Mouse (Mus musculus): ENCODE data around the gene Ugt3a2. TPM values are rescaled to one million over a fixed set of nuclear protein-coding genes. Genes with fewer than 3 reads are reported as not detected.

The Ugt3a2 gene
- polyA plus RNA-seq, 1 experiment from 2014 or later, result not detected

GRCm38 (mm10) chr15:9376281-9376680 lies 40.9 kb downstream of the Ugt3a2 start:
- H3K27ac ChIP-seq (ENCODE audit: low read depth, low read length), result no peak overlapping the region
- H3K4me2 ChIP-seq (ENCODE audit: low read length), result no peak overlapping the region
- 85% methylated on average over 7 of the region's 7 CpGs for WGBS
- H3K9ac ChIP-seq (ENCODE audit: low read depth, low read length), result no peak overlapping the region
- H3K9me3 ChIP-seq (ENCODE audit: control insufficient read depth, low read length), result no peaks in the 10 kb centered on the region
- no peaks in the 10 kb centered on the region for H3K36me3 ChIP-seq (ENCODE audit: control insufficient read depth, insufficient read depth, low read length)
- no peaks in the 10 kb centered on the region for H3K27me3 ChIP-seq (replicated peaks; ENCODE audit: control insufficient read depth, insufficient read depth, low read length)
- H3K4me3 ChIP-seq (ENCODE audit: low read length), result no peak overlapping the region
- no peaks in the 10 kb centered on the region for H3K4me1 ChIP-seq (ENCODE audit: control insufficient read depth, insufficient read depth, low read depth, low read length)
- ATAC-seq, result no peak

- H3K36me3 ChIP-seq (ENCODE audit: control insufficient read depth, insufficient read depth, low read length), result no peaks in the 10 kb centered on the region
- no peak for ATAC-seq
- no peak overlapping the region for H3K9ac ChIP-seq (ENCODE audit: low read depth, low read length)
- no peaks in the 10 kb centered on the region for H3K27me3 ChIP-seq (replicated peaks; ENCODE audit: control insufficient read depth, insufficient read depth, low read length)
- H3K4me2 ChIP-seq (ENCODE audit: low read length), result no peak overlapping the region
- WGBS, result 92% methylated on average over 3 of the region's 3 CpGs
- no peak overlapping the region for H3K27ac ChIP-seq (ENCODE audit: low read depth, low read length)
- H3K4me1 ChIP-seq (ENCODE audit: control insufficient read depth, insufficient read depth, low read depth, low read length), result no peaks in the 10 kb centered on the region
- H3K4me3 ChIP-seq (ENCODE audit: low read length), result no peak overlapping the region
- no peaks in the 10 kb centered on the region for H3K9me3 ChIP-seq (ENCODE audit: control insufficient read depth, low read length)
These were observed 74.1 kb downstream of the Ugt3a2 start for GRCm38 (mm10) chr15:9409475-9409874.

Other genes starting within 250 kb of the Ugt3a2 start
- 3.1 and 3.9 TPM in 2 replicates for gene Lmbrd2, start 195.0 kb upstream of the Ugt3a2 start, polyA plus RNA-seq (2015; fragmentation: Nextera tagmentation; extraction: Ambion mirVana)
- gene Skp2, start 180.1 kb upstream of the Ugt3a2 start, polyA plus RNA-seq (2015; fragmentation: Nextera tagmentation; extraction: Ambion mirVana), result 17.9 and 19.2 TPM in 2 replicates
- not detected in 2 replicates for gene Ugt3a1, start 58.7 kb upstream of the Ugt3a2 start, polyA plus RNA-seq (2015; fragmentation: Nextera tagmentation; extraction: Ambion mirVana)
- 5.9 TPM in 2 replicates for gene Capsl, start 100.5 kb downstream of the Ugt3a2 start, polyA plus RNA-seq (2015; fragmentation: Nextera tagmentation; extraction: Ambion mirVana)
- not detected in 2 replicates for gene Il7r, start 194.6 kb downstream of the Ugt3a2 start, polyA plus RNA-seq (2015; fragmentation: Nextera tagmentation; extraction: Ambion mirVana)

All from hindbrain, embryonic 16.5 days (tissue).